ENCODE assay signal across 9 mouse cellular contexts in the genomic region with DNA sequence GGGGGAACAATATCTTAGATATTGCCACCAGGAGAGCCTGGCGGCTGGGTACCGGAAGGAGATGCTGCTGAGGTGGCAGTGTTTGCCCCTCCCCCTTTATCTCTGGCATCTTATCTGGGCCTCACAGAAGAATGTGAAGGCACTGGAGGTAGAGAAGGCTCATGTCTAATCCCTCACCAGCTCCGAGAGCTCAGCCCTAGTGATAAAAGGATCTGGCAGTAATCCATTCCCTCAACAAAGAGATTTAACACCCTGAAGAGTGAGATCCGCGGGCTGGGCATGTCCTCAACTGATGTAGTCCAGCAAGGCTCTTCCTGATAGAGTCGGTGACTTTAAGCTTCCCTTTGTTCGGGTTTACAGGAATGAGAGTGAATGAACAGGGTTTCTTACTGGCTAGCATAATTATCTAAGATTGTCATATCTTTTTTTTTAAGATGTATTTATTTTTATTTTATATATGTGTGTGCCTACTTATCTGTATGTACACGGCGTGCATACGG. TPM values are rescaled to one million over a fixed set of nuclear protein-coding genes. Genes with fewer than 3 reads are reported as not detected.
DNase-seq lines count a peak whose midpoint lies in the region; ATAC-seq lines count a peak whose summit lies in the region.
"Had no signal": no experiment of that assay in that cellular context is flagged by ENCODE, and none has a peak within 500 bp of the region (broad histone marks: within the 10 kb centered on the region; RNA-seq: fewer than 3 reads in every experiment).

No protein-coding gene starts in this region.

- H3K9ac ChIP-seq in liver, embryonic 11.5 days (ENCODE audit: low read depth, low read length), result no peak overlapping the region
- no peak overlapping the region; the same call in 1 of the 2 replicates for H3K9ac ChIP-seq in forebrain, embryonic 11.5 days (ENCODE audit: low read length)
- H3K9ac ChIP-seq: embryonic facial prominence, embryonic 15.5 days; liver, embryonic 14.5 days had no signal

- no peaks in the 10 kb centered on the region for H3K36me3 ChIP-seq in liver, embryonic 11.5 days (ENCODE audit: control insufficient read depth, insufficient read depth, low read length)
- H3K36me3 ChIP-seq in forebrain, embryonic 11.5 days (ENCODE audit: control insufficient read depth, insufficient read depth, low read length), result no peaks in the 10 kb centered on the region
- H3K36me3 ChIP-seq: embryonic facial prominence, embryonic 15.5 days had no signal

- 13% methylated on average over 10 of the region's 10 CpGs for WGBS in liver, embryonic 11.5 days
- 7% methylated on average over 10 of the region's 10 CpGs for WGBS in forebrain, embryonic 11.5 days

- H3K4me1 ChIP-seq in liver, embryonic 11.5 days (replicated peaks; ENCODE audit: control insufficient read depth, insufficient read depth, low read length), result 0 out of 2 replicates have a peak, but pooled peaks cover 2% of the 10 kb centered on the region
- peaks cover 5% of the 10 kb centered on the region; the same call in 1 of the 2 replicates for H3K4me1 ChIP-seq in forebrain, embryonic 11.5 days (replicated peaks; ENCODE audit: control insufficient read depth, insufficient read depth, low read length)

- no peak overlapping the region for H3K4me3 ChIP-seq in liver, embryonic 11.5 days (ENCODE audit: low read depth, low read length)
- H3K4me3 ChIP-seq in forebrain, embryonic 11.5 days (ENCODE audit: low read depth, low read length), result no peak overlapping the region
- H3K4me3 ChIP-seq: embryonic facial prominence, embryonic 15.5 days had no signal

- no peak for ATAC-seq in liver, embryonic 11.5 days (replicated peaks; ENCODE audit: low FRiP score)
- ATAC-seq in forebrain, embryonic 11.5 days (replicated peaks; ENCODE audit: low FRiP score), result no peak
- ATAC-seq in megakaryocyte-erythroid progenitor cell, adult 5-6 weeks (replicated peaks; ENCODE audit: low FRiP score, low TSS enrichment, poor library complexity, severe bottlenecking), result peak; percentile 59

- H3K27ac ChIP-seq in liver, embryonic 11.5 days (ENCODE audit: low read depth, low read length), result no peak overlapping the region
- no peak overlapping the region for H3K27ac ChIP-seq in forebrain, embryonic 11.5 days (ENCODE audit: low read depth, low read length)
- H3K27ac ChIP-seq: embryonic facial prominence, embryonic 15.5 days; liver, embryonic 14.5 days had no signal

- no peaks in the 10 kb centered on the region for H3K9me3 ChIP-seq in liver, embryonic 11.5 days (ENCODE audit: control insufficient read depth, low read length)
- H3K9me3 ChIP-seq in forebrain, embryonic 11.5 days (ENCODE audit: control insufficient read depth, low read length), result no peaks in the 10 kb centered on the region
- H3K9me3 ChIP-seq: embryonic facial prominence, embryonic 15.5 days had no signal

- peak; percentile 6 for DNase-seq in liver
- DNase-seq in liver, embryonic 11.5 days (ENCODE audit: low spot score), result no peak
- DNase-seq in forebrain, embryonic 11.5 days (ENCODE audit: low spot score), result peak; percentile 49
- DNase-seq in ovary, adult 18-20 months (ENCODE audit: low spot score), result no peak
- DNase-seq in gastrocnemius, adult 18-20 months (ENCODE audit: low spot score), result no peak
- DNase-seq in gastrocnemius, postnatal 25 days, result no peak

- 0 out of 2 replicates have a peak, but pooled peaks cover 4% of the 10 kb centered on the region for H3K27me3 ChIP-seq in liver, embryonic 11.5 days (replicated peaks; ENCODE audit: control insufficient read depth, insufficient read depth, low read length)
- H3K27me3 ChIP-seq in forebrain, embryonic 11.5 days (ENCODE audit: control insufficient read depth, insufficient read depth, low read length), result no peaks in the 10 kb centered on the region
- H3K27me3 ChIP-seq: embryonic facial prominence, embryonic 15.5 days had no signal

- H3K4me2 ChIP-seq in liver, embryonic 11.5 days, result no peak overlapping the region
- peak overlapping the region; percentile 15; the same call in 1 of the 2 replicates for H3K4me2 ChIP-seq in forebrain, embryonic 11.5 days (ENCODE audit: low read depth, low read length, severe bottlenecking)
- H3K4me2 ChIP-seq: embryonic facial prominence, embryonic 15.5 days had no signal

RNA-seq across cellular contexts. Expression of gene Selenok, which starts 27.7 kb away (rescaled TPM):
- 151 and 162 TPM in 2 replicates for polyA plus RNA-seq in liver, embryonic 11.5 days (2014; fragmentation: Nextera tagmentation; extraction: Ambion mirVana)
- polyA plus RNA-seq in forebrain, embryonic 11.5 days (2014; fragmentation: Nextera tagmentation; extraction: Ambion mirVana), result 230 and 249 TPM in 2 replicates
- 42.7 and 60.3 TPM in 2 replicates for total RNA-seq in megakaryocyte-erythroid progenitor cell, adult 5-6 weeks (2014; fragmentation: Nextera tagmentation)
- total RNA-seq in megakaryocyte-erythroid progenitor cell, adult 5-6 weeks (2017), result 101 and 175 TPM in 2 replicates
- total RNA-seq in gastrocnemius, adult 18-20 months (2021), result 10 to 100 TPM; 74.9 to 96.6 TPM
- total RNA-seq in gastrocnemius, postnatal 25 days (2021), result 10 to 100 TPM; 61.2 to 65.4 TPM

RNA-seq across cellular contexts. Expression of gene Actr8, which starts 37.8 kb away (rescaled TPM):
- 46.7 and 56.3 TPM in 2 replicates for polyA plus RNA-seq in liver, embryonic 11.5 days (2014; fragmentation: Nextera tagmentation; extraction: Ambion mirVana)
- 81.2 and 82.6 TPM in 2 replicates for polyA plus RNA-seq in forebrain, embryonic 11.5 days (2014; fragmentation: Nextera tagmentation; extraction: Ambion mirVana)
- total RNA-seq in megakaryocyte-erythroid progenitor cell, adult 5-6 weeks (2014; fragmentation: Nextera tagmentation), result 29.2 and 29.7 TPM in 2 replicates
- 24.0 and 54.9 TPM in 2 replicates for total RNA-seq in megakaryocyte-erythroid progenitor cell, adult 5-6 weeks (2017)
- 10 to 100 TPM; 31.1 to 33.4 TPM for total RNA-seq in gastrocnemius, adult 18-20 months (2021)
- total RNA-seq in gastrocnemius, postnatal 25 days (2021), result 10 to 100 TPM; 28.1 to 29.8 TPM

Comparison
In these comparisons a context has a peak if more than half of its experiments do, and no peak if none do; other contexts are left out.
1. DNase-seq: peak in liver (single experiment) and forebrain, embryonic 11.5 days (single experiment); none in liver, embryonic 11.5 days (single experiment), ovary, adult 18-20 months (single experiment), gastrocnemius, adult 18-20 months (single experiment) and gastrocnemius, postnatal 25 days (single experiment).